Mouse (Mus musculus): ENCODE results near the gene Myl9.

Myl9 gene

DNA sequence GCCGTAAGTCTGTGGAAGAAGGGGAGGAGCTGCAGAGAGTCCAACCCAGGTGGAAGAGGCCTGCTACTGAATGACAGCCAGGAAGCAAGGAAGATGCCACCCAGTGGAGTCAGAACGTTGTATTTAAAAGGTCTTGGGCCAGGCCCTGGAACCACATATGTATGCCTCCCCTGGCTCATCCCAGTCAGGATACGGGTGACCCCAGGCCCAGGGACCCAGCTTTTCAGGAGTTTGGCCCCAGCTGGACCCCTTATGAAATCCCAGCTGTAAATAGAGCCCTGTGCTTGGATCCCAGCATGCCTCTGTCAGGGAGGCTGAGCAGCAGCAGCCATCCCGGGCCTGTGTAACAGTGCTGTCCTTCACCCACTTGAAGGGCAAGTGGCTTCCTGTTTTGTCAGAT lies 10.5 kb upstream of the Myl9 start:
- no peak for DNase-seq (ENCODE audit: low spot score)

DNA sequence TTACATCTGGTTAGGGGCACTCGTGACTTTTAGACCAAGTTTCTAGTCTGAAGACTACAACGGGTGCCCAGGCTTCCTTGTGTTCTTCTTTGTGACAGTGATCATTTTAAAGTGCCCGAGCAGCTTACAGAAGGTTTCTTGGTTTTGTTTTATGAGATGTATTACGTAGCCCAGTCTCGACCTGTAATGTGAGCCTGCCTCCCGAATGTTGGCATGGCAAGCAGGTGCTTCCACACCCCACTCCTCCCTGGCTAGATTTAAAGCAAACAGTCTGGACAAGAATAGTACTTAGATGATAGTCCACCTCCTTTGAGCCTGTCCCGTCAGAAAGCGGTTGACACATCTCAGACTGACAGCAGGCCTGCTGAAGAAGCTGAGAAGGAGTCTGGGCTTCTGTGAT lies 9.6 kb upstream of the Myl9 start:
- no peak for DNase-seq (ENCODE audit: low spot score)

DNA sequence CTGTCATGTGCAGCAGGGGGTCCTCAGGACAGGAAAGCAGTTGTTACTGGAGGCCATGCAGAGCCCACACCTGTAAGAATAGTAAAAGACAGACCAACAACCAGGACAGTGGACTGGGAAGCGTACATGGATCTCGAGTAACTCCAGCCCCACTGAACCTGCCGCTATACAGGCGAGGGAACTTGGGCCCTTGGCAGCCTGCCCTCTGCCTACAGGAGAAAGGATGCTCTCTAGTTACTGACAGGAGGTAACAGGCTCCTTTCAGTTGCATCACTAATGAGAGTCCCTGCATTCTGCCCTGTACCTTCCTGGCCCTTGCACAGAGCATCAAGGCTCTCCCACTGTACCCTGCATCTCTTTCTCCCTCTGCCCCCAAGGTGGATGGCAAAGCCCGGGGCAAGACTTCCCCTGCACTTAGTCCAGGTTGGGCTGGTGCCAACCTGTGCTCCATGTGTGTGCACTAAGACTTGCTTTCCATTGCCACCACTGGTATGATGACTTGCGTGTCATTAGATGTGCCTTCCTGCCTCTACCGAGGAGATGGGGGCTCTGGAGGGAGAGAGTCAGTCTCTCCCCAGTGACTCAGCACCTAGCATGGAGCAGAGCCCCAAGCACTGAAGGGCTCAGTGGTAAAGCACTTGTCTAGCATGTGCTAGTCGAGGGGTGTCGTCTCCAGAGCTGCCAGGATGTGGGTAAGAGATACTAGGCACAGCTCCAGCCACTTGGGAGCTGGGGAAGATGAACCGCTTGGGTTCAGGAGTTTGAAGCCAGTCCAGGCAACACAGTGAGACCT lies 8.8 kb upstream of the Myl9 start:
- no peak for DNase-seq (ENCODE audit: low spot score)

DNA sequence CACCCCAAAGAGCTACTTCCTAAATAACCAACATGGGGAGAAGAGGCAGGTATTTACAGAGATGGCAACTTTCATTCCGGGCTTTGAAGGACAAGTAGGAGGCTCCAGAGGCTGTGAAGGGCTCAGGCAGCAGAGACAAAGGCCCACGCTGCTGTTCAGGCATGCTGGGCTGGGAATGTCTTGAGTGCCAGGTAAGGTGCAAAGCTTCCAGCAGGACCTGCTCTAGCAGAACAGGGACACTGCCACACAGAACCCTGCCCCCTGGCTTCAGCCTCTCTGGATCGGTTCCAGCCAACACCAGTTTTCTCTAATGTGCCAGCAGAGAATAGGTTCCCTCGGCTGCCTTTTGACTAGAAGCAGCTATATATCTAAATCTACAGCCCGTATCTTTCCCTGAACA lies 8.1 kb upstream of the Myl9 start:
- DNase-seq (ENCODE audit: low spot score) = no peak

DNA sequence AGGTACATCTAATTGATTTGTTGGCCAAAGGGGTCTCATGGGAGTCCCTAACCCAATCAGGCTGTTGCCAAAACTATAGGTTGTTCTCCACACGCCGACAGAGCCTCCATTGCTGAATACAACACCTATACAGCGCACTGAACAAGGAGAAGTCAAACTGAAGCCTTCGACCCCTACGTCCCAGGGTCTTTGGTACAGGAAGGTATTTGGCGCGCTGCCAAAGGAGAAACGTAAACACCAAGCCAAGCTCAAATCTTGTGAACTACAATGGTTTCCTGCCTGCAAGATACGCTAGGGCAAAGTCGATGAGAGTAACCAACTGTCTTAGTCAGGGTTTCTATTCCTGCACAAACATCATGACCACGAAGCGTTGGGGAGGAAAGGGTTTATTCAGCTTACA lies 5.9 kb upstream of the Myl9 start:
- DNase-seq (ENCODE audit: low spot score) = peak; percentile 67

DNA sequence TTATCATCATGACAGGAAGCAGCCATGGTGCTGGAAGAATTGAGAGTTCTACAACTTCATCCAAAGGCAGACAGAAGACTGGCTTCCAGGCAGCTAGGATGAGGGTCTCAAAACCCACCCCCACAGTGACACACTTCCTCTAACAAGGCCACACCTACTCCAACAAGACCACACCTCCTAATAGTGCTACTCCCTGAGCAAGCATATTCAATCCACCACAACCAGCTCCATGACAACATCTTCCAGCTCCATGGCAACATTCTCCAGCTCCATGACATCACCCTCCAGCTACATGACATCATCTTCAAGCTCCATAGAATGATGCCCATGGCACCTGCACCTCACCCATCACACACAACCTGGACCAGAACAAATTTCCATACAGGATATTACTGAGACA lies 1.8 kb upstream of the Myl9 start:
- DNase-seq (ENCODE audit: low spot score) = no peak

DNA sequence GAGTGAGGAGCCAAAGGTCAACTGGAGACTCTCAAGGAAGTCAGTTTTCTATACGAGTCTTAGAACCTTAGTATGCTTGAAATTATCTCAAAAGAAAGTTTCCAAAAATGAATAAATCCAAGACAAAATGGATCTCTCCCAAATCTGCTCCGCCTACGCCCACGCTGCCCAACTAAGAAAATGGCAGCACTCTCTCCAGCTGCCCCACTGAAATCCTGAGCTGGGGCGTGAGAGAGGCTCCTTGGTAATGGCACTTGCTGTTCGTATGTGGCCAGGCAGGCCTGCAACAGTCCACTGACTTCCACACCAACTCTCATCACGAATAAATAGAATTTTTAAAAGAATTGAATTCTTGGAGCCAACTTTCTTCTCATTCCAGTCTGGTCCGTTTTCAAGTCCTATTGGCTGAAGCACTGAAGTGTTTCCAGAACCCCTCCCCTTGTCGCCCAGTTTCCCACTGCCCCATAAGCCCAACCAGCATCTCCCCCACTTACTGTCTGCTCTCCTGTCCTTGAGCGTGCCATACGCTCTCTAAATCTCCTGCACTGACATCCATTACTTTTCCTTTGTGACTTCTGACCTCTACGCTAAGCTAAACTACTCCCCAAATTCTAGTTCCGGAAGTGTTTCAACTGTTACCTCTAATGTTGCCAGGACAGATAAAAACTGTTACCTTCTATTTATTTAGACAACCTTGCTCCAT lies 1.0 kb upstream of the Myl9 start:
- no peak for DNase-seq (ENCODE audit: low spot score)

DNA sequence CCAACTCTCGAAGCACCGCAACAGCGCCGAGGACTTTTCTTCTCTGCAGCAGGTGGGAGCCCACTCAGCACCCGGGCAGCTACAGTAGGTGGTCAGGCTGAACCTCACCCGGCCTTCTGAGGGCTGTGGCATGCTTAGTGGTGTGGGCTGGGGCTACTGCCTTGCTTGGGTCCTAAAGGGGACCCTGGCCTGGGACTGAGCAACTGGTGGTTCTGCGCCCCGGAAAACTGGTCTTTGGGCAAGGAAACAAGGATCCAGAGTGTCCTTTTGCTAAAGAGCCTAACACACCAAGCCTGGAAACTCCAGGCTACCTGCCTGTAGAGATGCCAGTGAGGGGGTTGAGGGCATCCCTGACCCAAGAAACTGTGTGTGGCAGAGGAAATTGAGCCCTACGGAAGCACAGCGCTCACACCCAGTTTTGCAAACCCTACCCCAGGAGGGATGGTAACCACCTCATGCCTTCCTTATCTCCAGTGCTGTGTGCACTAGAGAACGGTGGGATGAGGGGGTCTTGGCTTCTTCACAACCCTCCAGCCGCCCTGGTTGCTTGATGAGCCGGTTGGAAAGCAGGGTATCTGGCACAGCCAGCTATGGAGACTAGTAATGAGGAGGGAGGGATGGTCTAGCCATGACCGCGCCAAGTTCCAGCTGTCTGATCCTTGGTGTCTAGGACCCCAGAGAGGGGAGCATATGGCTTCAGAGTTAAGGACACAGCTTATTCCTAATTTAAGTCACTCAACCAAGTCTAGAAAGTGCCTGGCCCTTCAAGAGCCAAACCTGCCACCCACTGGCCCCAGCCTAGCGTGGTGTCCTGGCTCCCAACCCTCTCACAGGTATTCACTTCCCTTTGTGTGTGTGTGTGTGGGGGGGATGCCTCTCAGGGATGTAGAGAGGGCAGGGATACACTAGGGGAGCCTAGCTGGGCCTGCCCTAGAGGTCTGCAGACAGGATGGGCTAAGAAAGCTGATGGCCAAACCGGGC lies 525 bp downstream of the Myl9 start:
- no peak for DNase-seq (ENCODE audit: low spot score)

DNA sequence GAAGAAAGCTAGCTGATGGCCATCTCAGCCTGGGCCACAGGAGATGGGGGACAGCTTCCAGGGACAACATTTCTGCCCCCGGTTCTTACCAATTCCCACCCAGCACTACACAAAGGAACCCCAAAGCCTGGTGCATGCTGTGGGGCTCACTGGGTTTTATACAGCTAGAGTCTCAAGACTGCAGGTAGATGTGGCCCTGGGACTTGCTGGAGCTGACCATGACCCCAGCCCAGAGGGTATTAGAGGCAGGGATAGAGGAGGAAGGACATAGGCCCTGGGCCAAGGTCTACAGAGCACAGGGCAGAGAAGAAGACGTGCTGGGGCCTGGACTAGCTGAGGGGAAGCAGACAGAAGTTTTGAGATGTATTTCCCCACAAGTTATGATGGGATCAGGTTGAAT lies 1.7 kb downstream of the Myl9 start:
- DNase-seq (ENCODE audit: low spot score) = no peak

DNA sequence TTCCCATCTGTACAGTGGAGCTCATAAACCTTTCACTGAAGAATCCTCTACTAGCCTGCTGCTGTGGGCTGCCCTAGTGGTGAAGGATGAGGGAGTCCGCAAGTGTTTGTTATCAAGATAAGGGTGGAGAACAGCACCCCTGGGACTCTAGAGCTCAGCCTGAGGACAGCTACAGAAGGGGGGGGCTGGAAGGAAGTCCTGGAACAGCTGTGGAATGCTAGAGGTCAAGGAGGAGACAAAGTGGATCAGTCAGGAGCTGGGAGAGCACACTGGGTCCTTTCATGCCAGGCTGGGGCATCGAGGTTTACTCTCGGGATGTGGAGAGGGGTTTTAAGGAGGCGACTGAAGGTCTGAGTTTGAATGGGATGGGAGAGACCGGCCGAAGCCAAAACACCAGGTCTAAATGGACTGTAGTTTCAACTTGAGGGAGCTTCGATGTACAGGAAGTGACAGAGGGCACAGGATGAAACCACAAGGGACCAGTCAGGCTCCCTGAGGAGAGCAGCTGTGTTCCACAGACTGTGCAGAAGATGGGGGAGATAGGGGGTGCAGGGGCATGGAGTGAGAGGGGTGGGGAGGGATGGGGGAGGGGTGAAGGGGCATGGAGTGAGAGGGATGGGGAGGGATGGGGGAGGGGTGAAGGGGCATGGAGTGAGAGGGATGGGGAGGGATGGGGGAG lies 2.2 kb downstream of the Myl9 start:
- DNase-seq (ENCODE audit: low spot score) = no peak

DNA sequence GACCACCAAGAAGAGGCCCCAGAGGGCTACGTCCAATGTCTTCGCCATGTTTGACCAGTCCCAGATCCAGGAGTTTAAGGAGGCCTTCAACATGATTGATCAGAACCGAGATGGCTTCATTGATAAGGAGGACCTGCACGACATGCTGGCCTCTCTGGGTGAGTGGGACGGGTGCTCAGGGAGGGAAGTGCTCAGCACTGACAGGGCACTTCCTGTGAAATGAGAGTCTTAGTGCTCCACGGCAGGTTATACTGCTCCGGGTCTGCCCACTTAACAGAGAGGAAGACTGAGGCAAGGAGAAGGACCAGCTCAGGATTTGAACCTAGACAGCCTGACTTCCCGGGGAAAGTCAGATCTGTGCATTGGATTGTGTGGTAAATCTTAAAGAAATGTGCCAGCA lies 3.4 kb downstream of the Myl9 start:
- DNase-seq (ENCODE audit: low spot score) = no peak

DNA sequence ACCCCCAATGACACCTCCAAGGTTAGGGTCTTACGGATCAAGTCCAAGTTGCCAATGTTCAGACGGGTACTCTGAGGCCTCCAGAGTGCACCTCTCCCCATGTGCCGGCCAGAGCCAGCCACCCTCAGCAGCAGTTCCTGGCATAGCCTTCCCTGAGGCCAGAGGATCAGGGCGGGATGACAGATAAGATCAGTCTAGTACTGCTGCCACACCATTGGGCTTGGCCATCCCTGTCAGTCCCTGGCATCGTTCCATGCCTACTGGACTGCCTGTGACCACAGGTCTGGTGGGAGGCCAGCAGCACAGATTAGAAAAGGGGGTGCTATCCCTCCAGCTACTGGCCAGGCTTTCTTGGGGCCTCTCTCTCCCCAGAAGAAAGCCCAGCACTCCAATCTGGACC lies 3.8 kb downstream of the Myl9 start:
- no peak for DNase-seq (ENCODE audit: low spot score)

DNA sequence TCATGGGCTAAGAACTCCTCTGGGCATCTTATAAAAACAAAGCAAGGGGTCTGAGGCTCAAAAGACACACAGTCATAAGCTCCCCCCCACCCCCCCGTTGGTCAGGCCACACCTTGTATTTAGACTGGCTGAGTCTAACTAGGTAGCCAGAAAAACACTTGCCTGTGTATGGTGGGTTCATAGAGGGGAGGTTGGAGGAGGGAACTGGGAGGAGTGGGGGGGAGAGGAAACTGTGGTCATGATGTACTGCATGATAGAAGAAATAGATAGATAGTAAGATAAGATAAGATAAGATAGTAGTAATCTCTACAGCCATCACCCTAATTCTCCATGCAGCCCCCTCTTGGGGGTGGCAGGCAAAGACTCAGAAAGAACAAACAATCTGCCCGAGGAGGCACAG lies 4.3 kb downstream of the Myl9 start:
- no peak for DNase-seq (ENCODE audit: low spot score)

DNA sequence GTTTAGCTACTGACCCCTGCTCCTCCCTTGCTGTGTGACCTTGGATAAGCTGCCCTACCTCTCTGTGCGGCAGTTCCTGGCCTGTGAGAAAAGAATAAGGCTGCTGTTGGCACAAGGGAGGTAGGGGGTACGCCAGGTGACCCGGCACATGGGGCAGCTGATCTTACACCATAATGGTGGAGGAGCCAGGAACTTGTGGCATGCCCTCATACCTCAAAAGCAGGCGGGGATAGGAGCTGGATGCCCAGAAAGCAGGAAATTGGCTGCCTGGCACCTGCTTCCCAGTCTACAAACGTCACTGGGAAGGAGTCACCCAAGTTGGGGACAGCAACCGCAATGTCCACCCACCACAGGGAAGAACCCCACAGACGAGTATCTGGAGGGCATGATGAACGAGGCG lies 4.9 kb downstream of the Myl9 start:
- DNase-seq (ENCODE audit: low spot score) = no peak

DNA sequence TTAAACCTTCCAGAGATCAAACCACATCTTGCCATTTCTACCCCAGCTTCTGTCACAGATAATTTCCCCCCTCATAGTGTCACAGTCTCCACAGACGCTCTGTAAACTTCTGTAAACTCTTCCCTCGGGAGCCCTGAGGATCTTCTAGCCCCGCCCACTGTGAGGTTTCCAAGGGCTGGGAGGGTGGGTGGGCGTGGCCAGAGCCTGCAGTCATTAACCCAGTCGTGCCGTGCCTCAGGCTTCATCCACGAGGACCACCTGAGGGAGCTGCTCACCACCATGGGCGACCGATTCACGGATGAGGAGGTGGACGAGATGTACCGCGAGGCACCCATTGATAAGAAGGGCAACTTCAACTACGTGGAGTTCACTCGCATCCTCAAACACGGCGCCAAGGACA lies 5.5 kb downstream of the Myl9 start:
- no peak for DNase-seq (ENCODE audit: low spot score)

DNA sequence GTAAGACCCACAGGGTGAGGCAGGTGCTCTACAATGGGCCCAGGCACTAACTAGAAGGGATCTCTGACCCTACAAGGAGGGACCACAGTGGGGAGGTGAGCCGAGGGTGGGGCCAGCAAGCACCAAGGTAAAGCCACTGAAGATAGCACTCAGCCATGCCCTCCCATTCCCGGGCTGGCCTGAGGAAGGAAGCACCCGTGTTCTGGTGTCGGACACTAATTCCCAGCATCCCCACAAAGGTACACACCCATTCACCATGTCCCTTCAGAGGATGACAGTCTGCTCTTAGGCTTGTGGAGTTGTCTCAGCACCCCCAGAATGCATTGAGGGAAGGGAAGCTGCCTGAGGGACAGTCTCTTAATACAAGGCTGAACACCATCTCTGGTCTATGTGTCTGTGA lies 6.1 kb downstream of the Myl9 start:
- DNase-seq (ENCODE audit: low spot score) = no peak

DNA sequence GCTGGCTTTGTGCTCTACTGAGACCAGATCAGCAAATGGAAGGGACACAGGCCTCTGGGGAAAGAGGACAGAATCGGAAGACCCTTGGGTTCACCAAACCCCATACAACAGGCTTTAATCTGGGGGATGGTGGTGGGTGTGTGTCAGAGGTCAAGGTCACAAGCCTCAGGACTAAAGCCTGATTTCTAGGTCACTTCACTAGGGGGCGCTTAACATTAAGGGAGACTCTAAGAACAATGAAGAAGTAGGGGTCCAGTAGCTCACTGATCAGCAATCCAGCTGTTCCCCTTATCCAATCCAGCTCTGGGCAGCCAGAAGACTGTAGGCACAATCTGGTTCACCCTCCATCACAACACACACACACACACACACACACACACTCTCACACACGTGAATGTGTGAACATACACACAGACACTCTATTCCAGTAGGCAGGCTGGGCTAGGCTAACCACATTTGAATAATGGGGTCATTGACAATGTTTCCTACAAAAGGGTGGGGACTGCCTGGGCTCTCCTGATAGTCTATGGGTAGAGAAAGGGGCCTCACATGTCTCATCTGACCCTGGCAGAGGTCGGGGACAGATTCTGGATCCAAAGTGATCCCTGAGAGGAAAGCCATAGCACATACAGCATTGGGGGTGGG lies 6.7 kb downstream of the Myl9 start:
- no peak for DNase-seq (ENCODE audit: low spot score)

DNA sequence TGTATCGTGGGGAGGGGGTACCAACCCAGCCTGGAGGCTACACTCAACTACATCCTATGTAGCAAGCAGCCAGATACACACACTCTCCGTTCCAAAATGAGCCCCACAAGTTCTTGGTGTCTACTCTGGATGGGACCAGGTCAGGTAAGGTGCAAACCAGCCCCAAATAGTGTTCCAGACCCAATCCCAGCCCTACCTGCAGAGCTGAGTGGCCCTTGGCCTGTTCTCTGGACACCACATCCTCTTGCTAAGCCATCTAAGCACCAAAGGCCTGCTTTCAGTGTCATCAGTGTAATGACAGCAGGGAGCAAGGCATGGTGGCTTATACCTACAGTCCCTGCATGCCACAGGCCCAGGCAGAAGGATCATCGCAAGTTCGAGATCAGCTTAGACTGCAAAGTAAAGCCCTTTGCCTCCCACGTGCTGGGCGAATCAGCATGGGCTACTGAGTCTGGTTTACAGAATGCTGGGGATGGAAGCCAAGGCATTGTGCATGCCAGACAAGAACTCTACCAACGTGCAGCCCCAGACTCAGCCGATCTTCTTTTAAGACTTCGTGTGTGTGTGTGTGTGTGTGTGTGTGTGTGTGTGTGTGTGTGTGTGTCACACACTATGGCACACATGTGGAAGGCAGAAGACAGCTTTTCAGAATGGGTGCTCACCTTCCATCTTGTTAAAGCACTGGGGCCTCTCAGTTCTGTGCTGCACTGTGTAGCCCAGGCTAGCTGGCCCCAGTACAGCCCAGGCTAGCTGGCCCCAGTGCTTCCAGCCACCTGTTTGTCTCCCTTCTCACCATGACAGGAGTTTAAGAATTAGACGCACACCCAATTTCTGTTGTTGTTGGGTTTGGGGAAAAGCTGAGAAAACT lies 7.5 kb downstream of the Myl9 start:
- no peak for DNase-seq (ENCODE audit: low spot score)

DNA sequence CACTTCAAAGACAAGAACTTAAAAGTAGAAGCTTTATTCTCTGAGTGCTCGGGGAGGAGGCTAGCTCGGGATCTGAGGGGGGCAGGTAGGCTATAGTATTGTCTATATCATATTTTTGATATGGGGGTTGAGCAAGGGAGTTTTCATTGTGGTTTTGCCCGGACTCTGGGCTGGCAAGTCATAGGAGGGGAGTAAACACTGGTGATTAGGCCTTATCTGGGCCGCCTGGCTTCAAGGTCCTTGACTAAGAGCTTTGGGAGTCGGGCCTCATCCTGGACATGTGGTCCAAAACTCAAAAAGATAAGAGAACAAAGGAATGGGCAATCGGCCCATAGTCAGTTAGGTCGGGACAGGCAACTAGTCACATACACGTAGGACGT lies 8.1 kb downstream of the Myl9 start:
- DNase-seq (ENCODE audit: low spot score) = peak; percentile 44

DNA sequence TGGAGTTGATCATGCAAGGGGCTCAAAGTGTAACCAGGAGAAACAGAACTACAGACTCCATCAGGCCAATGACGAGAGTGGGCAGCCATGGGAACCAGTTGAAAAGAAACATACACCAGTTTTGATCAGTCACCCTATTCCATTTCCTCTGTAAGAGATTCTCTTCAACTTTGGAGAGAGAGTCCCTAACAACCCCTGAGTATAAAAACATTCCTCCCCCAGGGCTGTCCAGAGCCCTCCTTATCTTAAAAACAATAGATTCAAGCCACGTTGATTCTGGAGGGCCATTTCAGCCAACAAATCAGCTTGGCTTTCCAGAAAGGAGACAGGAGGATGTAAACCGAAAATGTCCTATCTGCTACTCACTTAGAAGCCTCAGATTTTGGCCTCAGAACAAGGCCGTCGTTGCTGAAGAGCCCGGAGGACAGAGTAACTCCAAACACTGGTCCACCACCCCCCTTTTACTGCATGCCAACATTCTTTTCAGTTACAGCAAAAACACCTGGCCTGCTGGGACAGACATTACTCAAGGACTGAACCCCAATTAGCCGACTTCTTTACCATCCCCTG lies 8.9 kb downstream of the Myl9 start:
- DNase-seq (ENCODE audit: low spot score) = no peak

Data from yolk sac, embryonic 10.5 days (tissue).